Mouse (Mus musculus) testis, adult 2 months (tissue): ENCODE measurements around the gene Klhl11. TPM values are rescaled to one million over a fixed set of nuclear protein-coding genes. Genes with fewer than 3 reads are reported as not detected.
A peak's percentile ranks its signal among the peaks of the same experiment; 100 is the strongest.

Source experiments
- H3K27ac ChIP-seq: fragments of 200-500 bp; 2 replicates; pipeline ENCODE4 v1.5.1; 2012; ENCODE audit warnings: low read depth, low read length; ENCODE audit not compliant: control insufficient read depth, insufficient read depth
- H3K27me3 ChIP-seq: fragments of 200-500 bp; 2 replicates; pipeline ENCODE4 v1.6.1; 2012; ENCODE audit warnings: mild to moderate bottlenecking, low read length, moderate library complexity; ENCODE audit not compliant: control insufficient read depth, insufficient read depth
- H3K36me3 ChIP-seq: fragments of 200-500 bp; 2 replicates; pipeline ENCODE4 v1.6.1; 2012; ENCODE audit warnings: mild to moderate bottlenecking, low read length; ENCODE audit not compliant: control insufficient read depth, insufficient read depth
- H3K4me1 ChIP-seq: fragments of 200-500 bp; 2 replicates; pipeline ENCODE4 v1.6.1; 2012; ENCODE audit warnings: low read length; ENCODE audit not compliant: control insufficient read depth, insufficient read depth
- H3K4me3 ChIP-seq: fragments of 200-500 bp; 2 replicates; pipeline ENCODE4 v1.5.1; 2012; ENCODE audit warnings: low read depth, mild to moderate bottlenecking, low read length, moderate library complexity, mixed read lengths; ENCODE audit not compliant: control insufficient read depth
- CTCF ChIP-seq: fragments of 200-500 bp; IDR thresholded peaks from 2 replicates; pipeline ENCODE4 v1.5.1; 2012; ENCODE audit warnings: low read depth, mild to moderate bottlenecking, inconsistent platforms, low read length, moderate library complexity; ENCODE audit not compliant: control insufficient read depth, insufficient read depth, insufficient replicate concordance
- POLR2A ChIP-seq: fragments of 200-500 bp; IDR thresholded peaks from 2 replicates; pipeline ENCODE4 v1.6.1; 2012; ENCODE audit warnings: low read depth, mild to moderate bottlenecking, inconsistent platforms, low read length, moderate library complexity; ENCODE audit not compliant: control insufficient read depth
- polyA plus RNA-seq: library from polyadenylated mRNA; depleted of rRNA; stranded (reverse); fragments of >200 nt; gene quantifications from 2 replicates; pipeline ENCODE4 v1.2.3, GENCODE M21; 2012; rRNA removed

Klhl11 gene
- polyA plus RNA-seq, 1 experiment, result 11.2 TPM

GRCm38 (mm10) chr11:100413541-100413940, 59.0 kb downstream of the Klhl11 start:
- peaks cover 19% of the 10 kb centered on the region for H3K4me1 ChIP-seq
- no peak overlapping the region for H3K27ac ChIP-seq
- H3K4me3 ChIP-seq, result peak overlapping the region; percentile 71
- H3K36me3 ChIP-seq, result no peaks in the 10 kb centered on the region
- H3K27me3 ChIP-seq, result no peaks in the 10 kb centered on the region
- TF ChIP-seq CTCF (no peak), POLR2A (no peak)

Other genes starting within 250 kb of the Klhl11 start
- gene Krt16, start 223.8 kb downstream of the Klhl11 start, polyA plus RNA-seq, result not detected in 2 replicates
- not detected in 2 replicates for gene Krt17, start 211.7 kb downstream of the Klhl11 start, polyA plus RNA-seq
- not detected in 2 replicates for gene Krt42, start 202.9 kb downstream of the Klhl11 start, polyA plus RNA-seq
- 260 and 396 TPM in 2 replicates for gene Eif1, start 152.9 kb downstream of the Klhl11 start, polyA plus RNA-seq
- 0.43 TPM in 1 of 2 replicates, not detected in the other for gene Gast, start 138.3 kb downstream of the Klhl11 start, polyA plus RNA-seq
- gene Hap1, start 116.6 kb downstream of the Klhl11 start, polyA plus RNA-seq, result 35.2 and 41.9 TPM in 2 replicates
- 103 TPM in 2 replicates for gene Jup, start 75.0 kb downstream of the Klhl11 start, polyA plus RNA-seq
- gene P3h4, start 57.9 kb downstream of the Klhl11 start, polyA plus RNA-seq, result 8.5 and 9.0 TPM in 2 replicates
- 6.6 and 7.7 TPM in 2 replicates for gene Fkbp10, start 57.0 kb downstream of the Klhl11 start, polyA plus RNA-seq
- gene Nt5c3b, start 30.9 kb downstream of the Klhl11 start, polyA plus RNA-seq, result 145 and 152 TPM in 2 replicates
- 422 and 444 TPM in 2 replicates for gene Klhl10, start 30.8 kb downstream of the Klhl11 start, polyA plus RNA-seq
- gene Acly, start 55.3 kb upstream of the Klhl11 start, polyA plus RNA-seq, result 24.7 and 30.4 TPM in 2 replicates
- 70.4 and 74.1 TPM in 2 replicates for gene Ttc25, start 72.9 kb upstream of the Klhl11 start, polyA plus RNA-seq
- 3.3 and 3.7 TPM in 2 replicates for gene Cnp, start 102.2 kb upstream of the Klhl11 start, polyA plus RNA-seq
- gene Nkiras2, start 146.5 kb upstream of the Klhl11 start, polyA plus RNA-seq, result 245 and 266 TPM in 2 replicates
- 104 and 150 TPM in 2 replicates for gene Dnajc7, start 147.4 kb upstream of the Klhl11 start, polyA plus RNA-seq
- gene Zfp385c, start 219.7 kb upstream of the Klhl11 start, polyA plus RNA-seq, result 2.6 and 3.8 TPM in 2 replicates
- 31.5 and 32.0 TPM in 2 replicates for gene Dhx58, start 231.5 kb upstream of the Klhl11 start, polyA plus RNA-seq
- 24.0 and 26.3 TPM in 2 replicates for gene Kat2a, start 239.7 kb upstream of the Klhl11 start, polyA plus RNA-seq
- 1,348 and 1,420 TPM in 2 replicates for gene Hspb9, start 241.1 kb upstream of the Klhl11 start, polyA plus RNA-seq